Mouse (Mus musculus) embryonic facial prominence, embryonic 14.5 days (tissue): ENCODE measurements at regions not wholly inside any gene's neighbourhood (a gene's known extent, or its start where the extent isn't known, plus 50 kb on each side); places are given as distances from the start of the nearest gene placed in this dataset.

ENCODE experiments used
- ATAC-seq: fragments of 200-750 bp; cut with Nextera tagmentation; 2 replicates; pipeline ENCODE4 v1.8.0; 2017; ENCODE audit warnings: low read depth, moderate number of reproducible peaks, moderate TSS enrichment
- DNase-seq: peaks from one replicate; pipeline ENCODE4 v3.0.0-alpha.2; 2015; ENCODE audit warnings: low spot score
- H3K27ac ChIP-seq: fragments of 300-500 bp; sonication (generic); replicated peaks from 2 replicates; pipeline ENCODE4 v1.5.1; 2014; ENCODE audit warnings: low read depth, mild to moderate bottlenecking, low read length, moderate library complexity
- H3K27me3 ChIP-seq: fragments of 300-500 bp; sonication (generic); replicated peaks from 2 replicates; pipeline ENCODE4 v1.6.1; 2014; ENCODE audit warnings: low read length; ENCODE audit not compliant: control insufficient read depth, insufficient read depth
- H3K36me3 ChIP-seq: fragments of 300-500 bp; sonication (generic); 2 replicates; pipeline ENCODE4 v1.6.1; 2014; ENCODE audit warnings: low read length, mixed read lengths; ENCODE audit not compliant: control insufficient read depth, insufficient read depth
- H3K4me1 ChIP-seq: fragments of 300-500 bp; sonication (generic); 2 replicates; pipeline ENCODE4 v1.6.1; 2014; ENCODE audit warnings: antibody characterized with exemption, low read length; ENCODE audit not compliant: control insufficient read depth, insufficient read depth
- H3K4me2 ChIP-seq: fragments of 300-500 bp; sonication (generic); 2 replicates; pipeline ENCODE4 v1.6.1; 2014; ENCODE audit warnings: low read depth, mild to moderate bottlenecking, low read length, moderate library complexity, mixed read lengths
- H3K4me3 ChIP-seq: fragments of 300-500 bp; sonication (generic); 2 replicates; pipeline ENCODE4 v1.5.1; 2014; ENCODE audit warnings: low read depth, mild to moderate bottlenecking, low read length
- H3K9ac ChIP-seq: fragments of 300-500 bp; sonication (generic); 2 replicates; pipeline ENCODE4 v1.6.1; 2014; ENCODE audit warnings: low read depth, mild to moderate bottlenecking, low read length, moderate library complexity, mixed read lengths
- H3K9me3 ChIP-seq: fragments of 300-500 bp; sonication (generic); 2 replicates; pipeline ENCODE4 v1.6.1; 2016; ENCODE audit warnings: low read length; ENCODE audit not compliant: control insufficient read depth
- WGBS: fragments of 180-500 bp; shearing (Covaris S2); extraction: QIAGEN DNeasy Blood & Tissue Kit; methylation state at CpG from one replicate; pipeline ENCODE4 v1.1.7; 2014; 5-methylcytosine and 5-hydroxymethylcytosine counted together

DNA sequence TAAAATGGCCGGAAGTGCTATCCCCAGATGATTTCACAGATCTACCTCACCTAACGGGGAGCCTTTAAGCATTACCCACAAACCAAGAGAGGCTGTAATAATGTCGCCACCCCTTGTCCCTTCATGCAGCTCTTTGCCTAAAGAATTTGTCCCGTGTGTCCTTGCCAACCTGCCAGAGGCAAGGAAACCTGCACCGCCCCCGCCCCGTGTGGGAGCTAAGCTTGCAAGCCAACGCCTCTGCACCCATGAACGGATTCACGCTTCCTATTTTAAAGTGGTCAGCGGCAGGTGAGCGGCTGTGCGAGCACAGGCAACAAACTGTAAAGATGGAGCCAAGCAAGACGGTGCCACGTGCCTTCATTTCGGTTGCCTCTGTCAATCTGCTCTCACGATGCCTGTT lies 63.1 kb downstream of the Gm11011 start:
- Histone ChIP-seq H3K4me2 (no peak overlapping the region), H3K36me3 (no peaks in the 10 kb centered on the region), H3K4me1 (0 out of 2 replicates have a peak, but pooled peaks cover 3% of the 10 kb centered on the region), H3K27ac (no peak overlapping the region), H3K9me3 (no peaks in the 10 kb centered on the region), H3K4me3 (no peak overlapping the region), H3K9ac (no peak overlapping the region), H3K27me3 (no peaks in the 10 kb centered on the region)
- DNase-seq (no peak), ATAC-seq (no peak)
- WGBS: 77% methylated on average over 17 of the region's 17 CpGs

DNA sequence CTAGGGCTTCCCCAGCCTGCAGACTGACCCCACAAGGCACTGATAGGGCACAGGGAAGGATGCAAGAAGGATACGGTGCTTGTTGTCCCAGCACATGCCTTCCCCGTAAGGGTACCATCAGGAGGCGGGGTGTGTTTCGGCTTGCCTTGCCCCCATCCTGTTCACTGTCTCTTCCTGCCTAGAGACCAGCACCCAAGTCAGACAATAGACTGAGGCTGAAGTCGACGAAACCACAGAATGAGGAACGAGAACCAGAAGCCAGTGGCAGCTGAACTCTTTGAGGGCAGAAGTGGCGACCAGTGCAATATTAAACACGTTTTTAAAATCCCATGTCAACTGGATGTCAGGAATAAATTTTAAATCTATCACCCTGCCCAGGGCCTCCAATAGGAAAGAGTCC lies 67.6 kb downstream of the Gm11011 start:
- H3K4me3 ChIP-seq: no peak overlapping the region
- no peaks in the 10 kb centered on the region for H3K9me3 ChIP-seq
- H3K27ac ChIP-seq: no peak overlapping the region
- no peaks in the 10 kb centered on the region for H3K27me3 ChIP-seq
- no peak overlapping the region for H3K9ac ChIP-seq
- H3K4me2 ChIP-seq: no peak overlapping the region
- no peak for ATAC-seq
- H3K4me1 ChIP-seq: 0 out of 2 replicates have a peak, but pooled peaks cover 3% of the 10 kb centered on the region
- H3K36me3 ChIP-seq: no peaks in the 10 kb centered on the region
- no peak for DNase-seq
- WGBS: 64% methylated on average over 9 of the region's 9 CpGs

DNA sequence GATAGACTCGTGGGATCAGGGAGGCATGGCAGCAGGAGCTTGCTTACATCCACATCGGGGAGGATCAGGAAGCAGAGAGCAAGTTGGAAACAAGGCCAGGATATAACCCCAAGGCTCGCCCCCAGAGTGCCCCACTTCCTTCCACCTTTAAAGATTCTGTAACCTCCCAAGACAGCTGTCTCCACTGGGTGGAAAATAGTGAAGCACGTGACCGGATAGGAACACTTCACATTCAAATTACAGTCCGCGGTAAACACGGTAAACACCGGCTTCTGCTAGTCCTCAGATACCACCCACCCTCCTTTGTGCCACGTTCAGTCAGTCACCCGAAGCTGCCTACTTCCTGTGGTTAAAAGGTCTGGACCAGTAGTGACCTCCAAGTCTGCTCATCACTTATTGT lies 72.2 kb downstream of the Gm11011 start:
- Histone ChIP-seq H3K27me3 (no peaks in the 10 kb centered on the region), H3K36me3 (no peaks in the 10 kb centered on the region), H3K27ac (no peak overlapping the region), H3K9me3 (no peaks in the 10 kb centered on the region), H3K9ac (no peak overlapping the region), H3K4me1 (no peaks in the 10 kb centered on the region), H3K4me2 (no peak overlapping the region), H3K4me3 (no peak overlapping the region)
- DNase-seq (no peak), ATAC-seq (no peak)
- WGBS: 69% methylated on average over 11 of the region's 11 CpGs

DNA sequence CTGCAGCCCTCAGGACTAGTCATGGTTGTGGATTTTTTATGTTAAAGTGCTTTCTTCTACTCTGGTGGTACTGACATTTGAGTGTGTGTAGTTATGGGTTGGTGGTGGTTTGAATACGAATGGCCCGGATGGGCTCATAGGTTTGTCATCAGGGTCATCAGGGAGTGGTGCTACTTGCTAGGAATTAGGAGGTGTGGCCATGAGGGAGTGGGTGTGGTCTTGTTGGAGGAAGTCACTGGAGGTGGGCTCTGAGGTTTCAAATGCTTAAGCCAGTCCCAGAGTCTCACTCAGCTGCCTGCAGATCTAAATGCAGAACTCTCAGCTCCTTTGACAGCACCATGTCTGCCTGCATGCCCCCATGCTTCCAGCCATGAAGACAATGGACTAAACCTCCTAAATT lies 76.8 kb downstream of the Gm11011 start:
- Histone ChIP-seq H3K27ac (no peak overlapping the region), H3K36me3 (no peaks in the 10 kb centered on the region), H3K4me1 (no peaks in the 10 kb centered on the region), H3K4me2 (no peak overlapping the region), H3K9me3 (no peaks in the 10 kb centered on the region), H3K4me3 (no peak overlapping the region), H3K27me3 (no peaks in the 10 kb centered on the region), H3K9ac (no peak overlapping the region)
- no peak for ATAC-seq
- DNase-seq: no peak
- WGBS: 75% methylated on average over 2 of the region's 2 CpGs

DNA sequence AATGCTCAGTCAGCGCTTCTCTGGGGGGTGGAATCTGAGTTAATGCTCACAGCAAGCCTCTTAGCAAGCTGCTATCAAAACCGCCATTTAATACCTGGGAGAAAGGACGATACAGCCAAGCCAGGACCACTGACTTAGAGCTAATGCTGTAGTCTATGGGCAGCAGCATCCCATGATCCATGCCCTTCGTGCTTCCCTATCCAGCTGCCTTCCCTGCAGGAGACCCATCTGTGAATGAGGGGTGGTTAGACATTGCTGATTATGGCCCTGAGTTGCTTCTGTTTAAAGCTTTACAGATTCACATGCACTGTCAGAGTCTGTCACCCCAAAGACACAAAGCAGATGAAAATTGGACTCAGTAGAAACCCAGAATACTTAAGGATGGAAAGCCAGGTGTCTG lies 78.1 kb downstream of the Gm11011 start:
- H3K9ac ChIP-seq: no peak overlapping the region
- H3K27ac ChIP-seq: no peak overlapping the region
- DNase-seq: no peak
- H3K36me3 ChIP-seq: no peaks in the 10 kb centered on the region
- H3K4me2 ChIP-seq: no peak overlapping the region
- H3K27me3 ChIP-seq: no peaks in the 10 kb centered on the region
- WGBS: 81% methylated on average over 4 of the region's 4 CpGs
- H3K4me1 ChIP-seq: no peaks in the 10 kb centered on the region
- H3K4me3 ChIP-seq: no peak overlapping the region
- H3K9me3 ChIP-seq: no peaks in the 10 kb centered on the region
- no peak for ATAC-seq

DNA sequence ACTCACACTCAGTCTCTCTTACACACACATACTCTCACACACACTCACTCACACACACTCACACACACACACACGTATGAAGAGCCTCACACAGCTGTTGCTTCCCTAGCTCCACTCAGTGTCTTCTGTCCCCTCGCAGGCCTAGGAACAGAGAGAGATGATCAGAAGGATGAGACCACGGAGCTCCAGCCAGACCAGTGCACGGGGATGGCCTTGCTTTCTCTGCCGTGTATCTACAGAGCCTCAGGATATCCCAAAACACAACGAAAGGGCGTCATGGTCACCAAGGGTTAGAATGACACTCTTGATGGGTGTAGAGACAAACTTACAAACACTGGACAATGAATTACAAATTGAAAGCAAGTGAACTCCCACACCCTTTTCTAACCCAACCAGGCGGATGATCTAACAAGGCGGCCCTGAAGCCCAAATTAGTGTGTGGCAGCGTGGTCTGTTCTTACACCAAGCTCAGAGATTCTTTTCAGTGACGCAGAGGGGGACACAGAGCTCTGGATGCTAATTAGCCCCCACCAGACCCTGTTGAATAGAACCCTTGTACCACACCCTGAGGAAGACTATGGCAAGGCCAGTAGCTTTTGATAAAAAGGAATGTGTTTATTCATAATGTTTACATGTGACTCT lies 83.0 kb downstream of the Gm11011 start:
- no peak overlapping the region for H3K27ac ChIP-seq
- H3K36me3 ChIP-seq: no peaks in the 10 kb centered on the region
- H3K4me2 ChIP-seq: no peak overlapping the region
- 82% methylated on average over 11 of the region's 11 CpGs for WGBS
- no peak overlapping the region for H3K9ac ChIP-seq
- H3K9me3 ChIP-seq: no peaks in the 10 kb centered on the region
- no peak for ATAC-seq
- H3K4me3 ChIP-seq: no peak overlapping the region
- DNase-seq: no peak
- no peaks in the 10 kb centered on the region for H3K4me1 ChIP-seq
- H3K27me3 ChIP-seq: no peaks in the 10 kb centered on the region

DNA sequence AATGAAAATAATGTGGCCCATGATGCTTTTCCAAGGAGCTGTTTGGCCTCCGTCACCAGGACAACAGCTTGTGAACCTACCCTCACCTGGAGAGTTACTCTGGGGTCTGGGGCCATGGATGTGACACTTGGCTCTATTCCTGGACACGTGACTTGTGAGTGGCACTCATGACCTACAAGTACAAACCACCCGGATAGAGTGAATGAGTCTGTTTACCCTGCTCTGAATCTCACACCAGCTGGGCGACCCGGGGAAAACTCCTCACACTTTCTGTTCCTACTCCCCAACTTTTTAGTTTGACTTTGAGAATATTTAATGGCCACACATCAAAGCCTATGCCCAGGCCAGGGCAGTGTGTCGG lies 84.0 kb downstream of the Gm11011 start:
- Histone ChIP-seq H3K9ac (no peak overlapping the region), H3K9me3 (no peaks in the 10 kb centered on the region), H3K27ac (no peak overlapping the region), H3K36me3 (no peaks in the 10 kb centered on the region), H3K4me1 (no peaks in the 10 kb centered on the region), H3K4me3 (no peak overlapping the region), H3K4me2 (no peak overlapping the region), H3K27me3 (no peaks in the 10 kb centered on the region)
- WGBS: 80% methylated on average over 6 of the region's 6 CpGs
- ATAC-seq (no peak), DNase-seq (no peak)

DNA sequence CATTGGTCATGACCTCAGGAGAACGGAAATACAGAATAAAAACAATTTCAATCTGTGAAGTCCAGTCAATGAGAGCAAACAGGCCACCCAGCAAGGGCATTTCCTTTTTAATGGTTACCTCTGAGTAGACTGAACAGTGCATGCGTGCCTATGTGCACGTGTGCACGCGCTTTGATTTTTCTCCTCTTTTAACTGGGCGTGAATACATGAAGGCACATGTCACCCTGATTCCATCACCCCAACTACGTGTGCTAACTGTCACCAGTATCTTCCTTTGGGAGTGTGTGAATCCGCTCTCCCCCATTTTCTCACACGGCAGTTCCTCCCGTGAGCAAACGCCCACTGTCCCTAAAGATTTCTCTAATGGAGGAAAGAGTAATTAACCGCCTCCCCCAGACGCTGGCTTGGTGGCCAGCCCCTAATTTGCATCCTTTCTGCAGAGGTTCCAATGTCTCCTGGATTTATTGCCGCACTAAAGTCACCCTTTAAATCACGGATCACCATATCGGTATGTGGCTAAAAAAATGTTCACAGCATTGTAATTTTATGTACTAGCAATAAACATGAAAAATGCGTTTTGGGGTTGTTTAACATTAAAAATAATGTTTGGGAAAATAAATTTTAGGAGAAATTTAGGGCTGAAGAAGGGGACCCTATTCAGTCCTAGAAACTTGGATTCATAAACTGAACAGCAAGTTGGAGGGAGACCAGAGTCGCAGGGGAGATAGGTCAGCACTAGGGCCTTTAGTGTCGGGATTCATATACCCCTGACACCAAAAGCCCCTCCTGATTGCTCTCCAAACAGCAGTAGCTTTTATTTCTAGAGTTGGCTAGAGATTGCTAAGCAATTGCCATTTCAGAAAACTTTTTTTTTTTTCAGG lies 84.6 kb downstream of the Gm11011 start:
- Histone ChIP-seq H3K9me3 (no peaks in the 10 kb centered on the region), H3K9ac (no peak overlapping the region), H3K27ac (no peak overlapping the region), H3K4me2 (no peak overlapping the region), H3K4me1 (no peaks in the 10 kb centered on the region), H3K27me3 (no peaks in the 10 kb centered on the region), H3K36me3 (no peaks in the 10 kb centered on the region), H3K4me3 (no peak overlapping the region)
- ATAC-seq (no peak), DNase-seq (no peak)
- WGBS: 75% methylated on average over 19 of the region's 19 CpGs
